Mouse (Mus musculus) frontal cortex, postnatal 14 days (tissue): Measurements from ENCODE around the gene Ghdc.

Experiments
- DNase-seq, 2 experiments: peaks; one replicate each; pipeline ENCODE4 v3.0.0; 2022; ENCODE audit warnings: low spot score in 2 of 2

The Ghdc gene

GRCm38 (mm10) chr11:100782568-100782967 lies 11.8 kb upstream of the Ghdc start:
- DNase-seq, result no peak

- no peak for DNase-seq
These were observed 11.2 kb upstream of the Ghdc start for GRCm38 (mm10) chr11:100781763-100782475.

GRCm38 (mm10) chr11:100780247-100780646 lies 9.5 kb upstream of the Ghdc start:
- no peak for DNase-seq

GRCm38 (mm10) chr11:100778069-100778468 lies 7.3 kb upstream of the Ghdc start:
- DNase-seq, result no peak

- DNase-seq, result no peak
These were observed 5.2 kb upstream of the Ghdc start for GRCm38 (mm10) chr11:100775921-100776320.

GRCm38 (mm10) chr11:100774261-100774660 lies 3.5 kb upstream of the Ghdc start:
- no peak for DNase-seq

GRCm38 (mm10) chr11:100769980-100770379 lies 777 bp downstream of the Ghdc start:
- DNase-seq, result no peak

- no peak for DNase-seq
These were observed 2.9 kb downstream of the Ghdc start for GRCm38 (mm10) chr11:100767871-100768270.

- DNase-seq, result no peak
These were observed 4.0 kb downstream of the Ghdc start for GRCm38 (mm10) chr11:100766726-100767125.

- DNase-seq, result no peak
These were observed 7.9 kb downstream of the Ghdc start, which contains the start of gene Hcrt for GRCm38 (mm10) chr11:100762831-100763230. Hcrt (minus strand) TSS chr11:100762931.

GRCm38 (mm10) chr11:100761547-100762045 lies 9.2 kb downstream of the Ghdc start:
- DNase-seq, result peak; percentile 80 to 82

- peak; percentile 86 to 88 for DNase-seq
These were observed 11.0 kb downstream of the Ghdc start, which contains the start of gene Kcnh4 for GRCm38 (mm10) chr11:100759611-100760233. Kcnh4 (minus strand) TSS chr11:100759942.

GRCm38 (mm10) chr11:100758707-100759610 lies 11.8 kb downstream of the Ghdc start:
- no peak for DNase-seq

- no peak for DNase-seq
These were observed 13.2 kb downstream of the Ghdc start for GRCm38 (mm10) chr11:100757566-100757965.

- no peak for DNase-seq
These were observed 14.3 kb downstream of the Ghdc start for GRCm38 (mm10) chr11:100756476-100756875.

GRCm38 (mm10) chr11:100754693-100755057 lies 16.1 kb downstream of the Ghdc start:
- DNase-seq, result no peak

GRCm38 (mm10) chr11:100754021-100754692 lies 16.6 kb downstream of the Ghdc start:
- DNase-seq, result peak in 1 of 2 experiments; percentile 56

GRCm38 (mm10) chr11:100752294-100752693 lies 18.5 kb downstream of the Ghdc start:
- no peak for DNase-seq

- no peak for DNase-seq
These were observed 20.6 kb downstream of the Ghdc start for GRCm38 (mm10) chr11:100750127-100750526.

- DNase-seq, result no peak
These were observed 21.3 kb downstream of the Ghdc start for GRCm38 (mm10) chr11:100749469-100749868.

GRCm38 (mm10) chr11:100748620-100749019 lies 22.1 kb downstream of the Ghdc start:
- DNase-seq, result no peak
